Mouse (Mus musculus): ENCODE results near the gene Unc93a. TPM values are rescaled to one million over a fixed set of nuclear protein-coding genes. Genes with fewer than 3 reads are reported as not detected.
"Not testable (repeated sequence)": the region's sequence is repeated elsewhere in the genome, so short reads cannot be mapped to it uniquely, and the experiment has no call there.

The Unc93a gene
- polyA plus RNA-seq, 1 experiment = not detected

GRCm38 (mm10) chr17:13123308-13124038, 8.1 kb downstream of the Unc93a start:
- H3K4me1 ChIP-seq (ENCODE audit: control insufficient read depth, insufficient read depth, low read length); H3K27ac ChIP-seq (ENCODE audit: insufficient read depth, low read depth, low read length); H3K4me3 ChIP-seq (ENCODE audit: insufficient read depth, low read depth, low read length): not testable (repeated sequence)
- WGBS = no CpG with 5 or more reads among the region's 5 CpGs

GRCm38 (mm10) chr17:13112504-13113291, 18.9 kb downstream of the Unc93a start:
- not testable (repeated sequence) for H3K4me3 ChIP-seq (ENCODE audit: insufficient read depth, low read depth, low read length); H3K4me1 ChIP-seq (ENCODE audit: control insufficient read depth, insufficient read depth, low read length); H3K27ac ChIP-seq (ENCODE audit: insufficient read depth, low read depth, low read length)
- 62% methylated on average over 3 of the region's 9 CpGs for WGBS

- WGBS = 75% methylated on average over 5 of the region's 5 CpGs
- H3K4me3 ChIP-seq (ENCODE audit: insufficient read depth, low read depth, low read length); H3K27ac ChIP-seq (ENCODE audit: insufficient read depth, low read depth, low read length); H3K4me1 ChIP-seq (ENCODE audit: control insufficient read depth, insufficient read depth, low read length): not testable (repeated sequence)
Observed at GRCm38 (mm10) chr17:13106563-13106962, 25.0 kb downstream of the Unc93a start.

- not testable (repeated sequence) for H3K4me1 ChIP-seq (ENCODE audit: control insufficient read depth, insufficient read depth, low read length); H3K27ac ChIP-seq (ENCODE audit: insufficient read depth, low read depth, low read length); H3K4me3 ChIP-seq (ENCODE audit: insufficient read depth, low read depth, low read length)
- WGBS = 93% methylated on average over 3 of the region's 4 CpGs
Observed at GRCm38 (mm10) chr17:13092960-13093359, 38.6 kb downstream of the Unc93a start.

GRCm38 (mm10) chr17:13092100-13092764, 39.4 kb downstream of the Unc93a start:
- WGBS = 46% methylated on average over 7 of the region's 8 CpGs
- H3K4me1 ChIP-seq (ENCODE audit: control insufficient read depth, insufficient read depth, low read length); H3K27ac ChIP-seq (ENCODE audit: insufficient read depth, low read depth, low read length); H3K4me3 ChIP-seq (ENCODE audit: insufficient read depth, low read depth, low read length): not testable (repeated sequence)

- not testable (repeated sequence) for H3K27ac ChIP-seq (ENCODE audit: insufficient read depth, low read depth, low read length); H3K4me1 ChIP-seq (ENCODE audit: control insufficient read depth, insufficient read depth, low read length); H3K4me3 ChIP-seq (ENCODE audit: insufficient read depth, low read depth, low read length)
- 67% methylated on average over 1 of the region's 1 CpGs for WGBS
Observed at GRCm38 (mm10) chr17:13091510-13091909, 40.1 kb downstream of the Unc93a start.

- WGBS = 70% methylated on average over 3 of the region's 5 CpGs
- H3K27ac ChIP-seq (ENCODE audit: insufficient read depth, low read depth, low read length); H3K4me1 ChIP-seq (ENCODE audit: control insufficient read depth, insufficient read depth, low read length); H3K4me3 ChIP-seq (ENCODE audit: insufficient read depth, low read depth, low read length): not testable (repeated sequence)
Observed at GRCm38 (mm10) chr17:13069227-13069626, 62.4 kb downstream of the Unc93a start.

GRCm38 (mm10) chr17:13067864-13068385, 63.7 kb downstream of the Unc93a start:
- H3K4me1 ChIP-seq (ENCODE audit: control insufficient read depth, insufficient read depth, low read length); H3K4me3 ChIP-seq (ENCODE audit: insufficient read depth, low read depth, low read length); H3K27ac ChIP-seq (ENCODE audit: insufficient read depth, low read depth, low read length): not testable (repeated sequence)
- 89% methylated on average over 1 of the region's 4 CpGs for WGBS

- not testable (repeated sequence) for H3K4me1 ChIP-seq (ENCODE audit: control insufficient read depth, insufficient read depth, low read length); H3K27ac ChIP-seq (ENCODE audit: insufficient read depth, low read depth, low read length); H3K4me3 ChIP-seq (ENCODE audit: insufficient read depth, low read depth, low read length)
- WGBS = 96% methylated on average over 7 of the region's 7 CpGs
Observed at GRCm38 (mm10) chr17:13062882-13063281, 68.7 kb downstream of the Unc93a start.

GRCm38 (mm10) chr17:13060804-13061203, 70.8 kb downstream of the Unc93a start, which contains the start of gene Tcp10b:
Tcp10b (plus strand) TSS chr17:13061104.
- H3K4me1 ChIP-seq (ENCODE audit: control insufficient read depth, insufficient read depth, low read length); H3K27ac ChIP-seq (ENCODE audit: insufficient read depth, low read depth, low read length); H3K4me3 ChIP-seq (ENCODE audit: insufficient read depth, low read depth, low read length): not testable (repeated sequence)
- WGBS = 93% methylated on average over 4 of the region's 4 CpGs

Other genes with a start within 250 kb of the Unc93a start
- gene Pnldc1, start 221.6 kb downstream of the Unc93a start, polyA plus RNA-seq (2012; ENCODE audit: insufficient read depth, insufficient read length, low replicate concordance, missing spikeins) = not detected in 2 replicates
- gene Tcp1, start 216.1 kb downstream of the Unc93a start, polyA plus RNA-seq (2012; ENCODE audit: insufficient read depth, insufficient read length, low replicate concordance, missing spikeins) = 471 TPM in 1 of 2 replicates, not detected in the other
- gene Mrpl18, start 215.5 kb downstream of the Unc93a start, polyA plus RNA-seq (2012; ENCODE audit: insufficient read depth, insufficient read length, low replicate concordance, missing spikeins) = not detected in 2 replicates
- not detected in 2 replicates for gene Acat3, start 191.2 kb downstream of the Unc93a start, polyA plus RNA-seq (2012; ENCODE audit: insufficient read depth, insufficient read length, low replicate concordance, missing spikeins)
- not detected in 2 replicates for gene Acat2, start 171.1 kb downstream of the Unc93a start, polyA plus RNA-seq (2012; ENCODE audit: insufficient read depth, insufficient read length, low replicate concordance, missing spikeins)
- gene Wtap, start 137.6 kb downstream of the Unc93a start, polyA plus RNA-seq (2012; ENCODE audit: insufficient read depth, insufficient read length, low replicate concordance, missing spikeins) = not detected in 2 replicates
- gene Sod2, start 125.0 kb downstream of the Unc93a start, polyA plus RNA-seq (2012; ENCODE audit: insufficient read depth, insufficient read length, low replicate concordance, missing spikeins) = 78.0 TPM in 1 of 2 replicates, not detected in the other
- not detected in 2 replicates for gene Gpr31b, start 79.5 kb downstream of the Unc93a start, polyA plus RNA-seq (2012; ENCODE audit: insufficient read depth, insufficient read length, low replicate concordance, missing spikeins)
- gene Tcp10b, start 70.7 kb downstream of the Unc93a start, polyA plus RNA-seq (2012; ENCODE audit: insufficient read depth, insufficient read length, low replicate concordance, missing spikeins) = not detected in 2 replicates
- not detected in 2 replicates for gene Smok2a, start 89.4 kb upstream of the Unc93a start, polyA plus RNA-seq (2012; ENCODE audit: insufficient read depth, insufficient read length, low replicate concordance, missing spikeins)
- gene Smok2b, start 98.4 kb upstream of the Unc93a start, polyA plus RNA-seq (2012; ENCODE audit: insufficient read depth, insufficient read length, low replicate concordance, missing spikeins) = not detected in 2 replicates
- not detected in 2 replicates for gene Tcp10c, start 222.8 kb upstream of the Unc93a start, polyA plus RNA-seq (2012; ENCODE audit: insufficient read depth, insufficient read length, low replicate concordance, missing spikeins)